Mouse (Mus musculus): Measurements from ENCODE around the gene Nubp2. TPM values are rescaled to one million over a fixed set of nuclear protein-coding genes. Genes with fewer than 3 reads are reported as not detected.

The Nubp2 gene
- polyA plus RNA-seq, 1 experiment from 2014 or later, result 96.1 TPM

DNA sequence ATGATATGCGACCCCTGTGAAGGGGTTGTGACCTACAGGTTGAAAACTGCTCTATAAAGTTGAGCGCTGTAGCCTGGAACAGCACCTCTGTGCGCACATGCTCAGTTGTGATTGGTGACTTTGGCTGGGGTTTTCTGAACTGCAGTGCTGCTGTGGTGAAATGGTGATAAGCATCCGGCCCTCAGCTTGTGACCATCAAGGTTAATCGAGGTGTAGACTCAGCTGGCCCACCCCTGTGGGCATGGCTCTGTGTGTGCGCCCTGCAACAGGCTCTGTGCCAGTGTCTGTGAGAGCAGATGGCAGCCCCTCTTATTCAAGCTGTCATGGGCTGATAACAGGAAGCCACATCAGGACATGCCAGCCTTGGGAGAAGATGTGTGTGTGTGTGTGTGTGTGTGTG lies 27.2 kb downstream of the Nubp2 start:
- no peak overlapping the region for H3K9ac ChIP-seq (ENCODE audit: low read length)
- ATAC-seq, result no peak
- no peak overlapping the region for H3K27ac ChIP-seq (ENCODE audit: low read depth, low read length)
- peaks cover 45% of the 10 kb centered on the region for H3K36me3 ChIP-seq (ENCODE audit: control insufficient read depth, insufficient read depth, low read length)
- DNase-seq (ENCODE audit: low spot score), result peak; percentile 42
- H3K9me3 ChIP-seq (replicated peaks; ENCODE audit: control insufficient read depth, low read length), result no peaks in the 10 kb centered on the region
- no peak overlapping the region for H3K4me2 ChIP-seq (ENCODE audit: low read length)
- WGBS, result 89% methylated on average over 6 of the region's 6 CpGs
- H3K4me1 ChIP-seq (ENCODE audit: control insufficient read depth, insufficient read depth, low read length), result no peaks in the 10 kb centered on the region
- no peak overlapping the region for H3K4me3 ChIP-seq (ENCODE audit: low read depth, low read length)
- H3K27me3 ChIP-seq (replicated peaks; ENCODE audit: control insufficient read depth, insufficient read depth, low read length), result no peaks in the 10 kb centered on the region

DNA sequence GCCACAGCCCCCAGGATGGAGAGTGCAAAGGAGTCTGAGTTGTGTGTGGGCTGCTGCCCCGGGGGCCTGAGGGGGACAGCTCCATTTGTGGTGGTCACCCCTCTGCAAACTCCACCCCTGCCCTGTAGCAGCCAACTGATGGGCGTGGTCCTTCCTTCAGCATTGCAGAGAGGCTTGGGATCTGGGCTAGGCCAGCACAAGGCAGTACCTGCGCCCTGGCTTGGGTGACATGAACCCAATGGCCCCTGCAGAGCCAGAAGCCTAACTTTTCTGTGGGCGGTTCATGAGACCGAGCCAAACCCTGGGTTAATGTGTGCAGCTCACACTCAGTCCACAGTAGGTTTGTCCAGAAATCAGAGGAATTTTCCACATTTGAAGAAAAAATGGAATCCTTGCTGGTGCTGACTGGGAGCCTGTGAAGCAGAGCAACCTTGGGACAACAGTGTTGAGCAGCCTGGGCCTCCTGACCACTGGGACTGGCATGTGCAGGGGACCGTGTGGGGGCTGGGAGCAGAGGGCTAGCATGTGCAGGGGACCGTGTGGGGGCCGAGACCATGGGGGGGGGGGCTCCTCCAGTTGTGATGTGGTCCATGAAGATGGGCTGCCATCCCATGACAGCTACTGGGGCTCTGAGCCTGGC lies 28.2 kb downstream of the Nubp2 start:
- Histone ChIP-seq H3K27ac (ENCODE audit: low read depth, low read length) (no peak overlapping the region), H3K4me2 (ENCODE audit: low read length) (no peak overlapping the region), H3K4me1 (ENCODE audit: control insufficient read depth, insufficient read depth, low read length) (no peaks in the 10 kb centered on the region), H3K36me3 (ENCODE audit: control insufficient read depth, insufficient read depth, low read length) (peaks cover 51% of the 10 kb centered on the region), H3K9me3 (replicated peaks; ENCODE audit: control insufficient read depth, low read length) (no peaks in the 10 kb centered on the region), H3K9ac (ENCODE audit: low read length) (no peak overlapping the region), H3K27me3 (replicated peaks; ENCODE audit: control insufficient read depth, insufficient read depth, low read length) (no peaks in the 10 kb centered on the region), H3K4me3 (ENCODE audit: low read depth, low read length) (no peak overlapping the region)
- no peak for DNase-seq (ENCODE audit: low spot score)
- no peak for ATAC-seq
- WGBS, result 83% methylated on average over 8 of the region's 8 CpGs

DNA sequence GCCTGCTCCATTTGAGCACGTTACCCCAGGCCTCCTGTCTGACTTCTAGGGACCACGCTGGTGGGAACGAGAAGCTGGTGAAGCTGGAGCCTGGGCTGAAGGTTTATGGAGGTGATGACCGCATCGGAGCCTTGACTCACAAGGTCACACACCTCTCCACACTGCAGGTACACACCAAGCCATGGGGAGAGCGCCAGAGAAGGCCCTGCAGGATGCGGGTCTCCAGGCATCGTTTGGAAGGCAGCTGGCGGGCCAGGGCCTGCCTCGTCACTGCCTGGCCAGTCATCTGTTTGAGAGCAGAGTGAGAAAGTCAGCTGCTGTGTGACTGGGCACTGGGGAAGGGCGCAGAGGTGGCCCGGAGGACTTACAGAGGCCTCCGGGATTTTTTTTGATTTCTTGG lies 29.6 kb downstream of the Nubp2 start:
- no peak for ATAC-seq

DNA sequence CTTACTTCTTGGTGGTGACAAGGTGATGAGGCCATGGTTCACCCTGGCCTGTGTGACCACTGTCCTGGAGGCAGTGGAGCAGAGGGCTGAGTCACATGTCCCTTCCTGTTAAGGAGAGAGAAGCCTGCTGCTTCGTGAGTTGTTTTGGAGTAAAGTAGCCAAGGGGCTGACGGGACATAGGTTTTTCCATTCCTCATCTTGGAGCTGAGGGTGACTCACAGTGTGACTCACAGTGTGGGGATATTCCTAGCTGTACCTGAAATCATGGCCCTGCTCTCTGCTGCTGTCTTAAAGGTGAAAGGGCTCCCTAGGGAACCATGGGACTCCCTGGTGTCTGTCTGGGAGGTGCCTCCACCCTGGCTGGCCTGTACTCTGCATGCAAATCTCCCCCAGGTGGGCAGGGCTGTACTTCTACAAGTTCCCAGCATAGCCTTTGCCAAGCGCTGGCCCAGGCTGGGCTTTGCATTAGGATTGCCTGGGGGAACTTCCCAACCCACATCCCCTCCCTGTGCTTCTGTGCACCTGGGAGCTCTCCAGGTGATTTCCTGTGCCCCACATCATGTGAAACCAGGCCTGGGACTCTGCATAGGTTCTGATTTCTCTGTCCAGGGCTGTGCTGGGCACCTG lies 30.2 kb downstream of the Nubp2 start:
- H3K4me3 ChIP-seq (ENCODE audit: low read depth, low read length), result no peak overlapping the region
- H3K4me1 ChIP-seq (ENCODE audit: control insufficient read depth, insufficient read depth, low read length), result peaks cover 3% of the 10 kb centered on the region; the same call in 1 of the 2 replicates
- no peak for ATAC-seq
- DNase-seq (ENCODE audit: low spot score), result no peak
- H3K27me3 ChIP-seq (replicated peaks; ENCODE audit: control insufficient read depth, insufficient read depth, low read length), result no peaks in the 10 kb centered on the region
- H3K4me2 ChIP-seq (ENCODE audit: low read length), result no peak overlapping the region
- no peaks in the 10 kb centered on the region for H3K9me3 ChIP-seq (replicated peaks; ENCODE audit: control insufficient read depth, low read length)
- no peak overlapping the region for H3K9ac ChIP-seq (ENCODE audit: low read length)
- WGBS, result 78% methylated on average over 3 of the region's 3 CpGs
- H3K27ac ChIP-seq (ENCODE audit: low read depth, low read length), result no peak overlapping the region
- peaks cover 38% of the 10 kb centered on the region for H3K36me3 ChIP-seq (ENCODE audit: control insufficient read depth, insufficient read depth, low read length)

More for the DNA sequence above, 29.6 kb downstream of the Nubp2 start:
- Histone ChIP-seq H3K9ac (ENCODE audit: low read length) (no peak overlapping the region), H3K27me3 (replicated peaks; ENCODE audit: control insufficient read depth, insufficient read depth, low read length) (no peaks in the 10 kb centered on the region), H3K4me3 (ENCODE audit: low read depth, low read length) (no peak overlapping the region), H3K9me3 (replicated peaks; ENCODE audit: control insufficient read depth, low read length) (no peaks in the 10 kb centered on the region), H3K4me2 (ENCODE audit: low read length) (no peak overlapping the region), H3K4me1 (ENCODE audit: control insufficient read depth, insufficient read depth, low read length) (no peaks in the 10 kb centered on the region), H3K36me3 (ENCODE audit: control insufficient read depth, insufficient read depth, low read length) (peaks cover 44% of the 10 kb centered on the region), H3K27ac (ENCODE audit: low read depth, low read length) (no peak overlapping the region)
- no peak for DNase-seq (ENCODE audit: low spot score)
- WGBS, result 95% methylated on average over 13 of the region's 13 CpGs

DNA sequence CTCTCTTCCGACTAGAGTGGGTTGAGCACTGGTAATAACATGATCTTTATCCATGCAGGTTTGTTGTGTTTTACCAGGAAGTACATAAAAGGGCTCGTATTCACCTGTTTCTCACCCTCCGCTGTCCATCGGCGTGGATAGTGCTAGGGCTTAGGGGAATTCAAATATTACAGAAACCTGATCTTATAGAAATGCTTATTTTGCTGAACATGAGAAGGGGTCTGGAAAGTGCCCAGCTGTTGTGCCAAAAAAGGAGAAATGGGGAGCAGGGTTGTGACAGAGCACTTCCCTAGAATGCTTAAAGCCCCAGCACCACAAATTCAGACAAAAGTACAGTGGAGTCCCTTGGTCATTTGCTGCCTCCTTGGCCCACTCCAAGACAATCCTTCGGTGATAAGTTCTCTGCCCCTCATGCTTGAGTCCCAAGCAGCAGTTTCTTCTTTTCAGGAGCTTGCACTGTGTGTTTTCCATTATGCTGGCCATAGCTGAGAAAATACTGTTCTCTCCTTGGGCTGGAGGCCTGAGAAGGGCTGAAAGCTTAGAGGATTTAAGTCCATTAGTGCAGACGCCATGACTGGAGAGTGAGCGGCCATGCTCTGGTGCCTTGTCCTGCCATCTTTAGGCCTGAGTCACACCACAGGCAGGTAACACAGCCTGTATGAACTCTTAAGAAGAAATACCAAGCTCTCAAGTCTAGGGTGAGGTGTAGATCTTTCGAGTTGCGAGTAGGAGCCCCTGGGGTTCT lies 34.6 kb downstream of the Nubp2 start:
- no peaks in the 10 kb centered on the region for H3K9me3 ChIP-seq (replicated peaks; ENCODE audit: control insufficient read depth, low read length)
- ATAC-seq, result no peak
- 80% methylated on average over 10 of the region's 10 CpGs for WGBS
- H3K4me2 ChIP-seq (ENCODE audit: low read length), result peak overlapping the region; percentile 94
- no peak overlapping the region; the same call in 1 of the 2 replicates for H3K9ac ChIP-seq (ENCODE audit: low read length)
- H3K27me3 ChIP-seq (replicated peaks; ENCODE audit: control insufficient read depth, insufficient read depth, low read length), result no peaks in the 10 kb centered on the region
- peak overlapping the region; percentile 71; the same call in 1 of the 2 replicates for H3K4me3 ChIP-seq (ENCODE audit: low read depth, low read length)
- H3K27ac ChIP-seq (ENCODE audit: low read depth, low read length), result no peak overlapping the region
- peaks cover 18% of the 10 kb centered on the region for H3K4me1 ChIP-seq (ENCODE audit: control insufficient read depth, insufficient read depth, low read length)
- H3K36me3 ChIP-seq (ENCODE audit: control insufficient read depth, insufficient read depth, low read length), result peaks cover 19% of the 10 kb centered on the region; the same call in 1 of the 2 replicates
- DNase-seq (ENCODE audit: low spot score), result no peak

DNA sequence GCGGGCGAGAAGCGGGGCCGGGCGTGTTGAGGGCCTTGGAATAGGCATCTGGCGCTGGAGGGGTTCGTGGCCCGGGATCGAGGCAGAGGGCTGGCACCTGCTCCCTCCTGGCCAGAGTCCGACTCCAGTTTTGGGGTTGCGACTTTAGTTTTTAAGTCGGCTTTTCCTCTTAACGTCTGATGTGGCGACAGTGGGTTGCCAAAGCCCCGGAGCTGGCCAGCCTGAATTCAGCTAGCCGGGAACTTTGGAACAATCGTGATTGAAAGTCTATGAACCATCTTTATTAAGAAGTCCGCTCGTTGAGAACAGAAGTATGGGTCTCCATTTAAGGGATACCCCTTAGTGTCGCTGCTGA lies 35.4 kb downstream of the Nubp2 start:
- H3K4me2 ChIP-seq (ENCODE audit: low read length), result peak overlapping the region; percentile 94
- H3K27me3 ChIP-seq (replicated peaks; ENCODE audit: control insufficient read depth, insufficient read depth, low read length), result no peaks in the 10 kb centered on the region
- H3K36me3 ChIP-seq (ENCODE audit: control insufficient read depth, insufficient read depth, low read length), result peaks cover 12% of the 10 kb centered on the region; the same call in 1 of the 2 replicates
- peaks cover 18% of the 10 kb centered on the region for H3K4me1 ChIP-seq (ENCODE audit: control insufficient read depth, insufficient read depth, low read length)
- ATAC-seq (no peak), DNase-seq (ENCODE audit: low spot score) (no peak)
- peak overlapping the region; percentile 71 for H3K4me3 ChIP-seq (ENCODE audit: low read depth, low read length)
- H3K27ac ChIP-seq (ENCODE audit: low read depth, low read length), result no peak overlapping the region
- H3K9ac ChIP-seq (ENCODE audit: low read length), result peak overlapping the region; percentile 79
- no peaks in the 10 kb centered on the region for H3K9me3 ChIP-seq (replicated peaks; ENCODE audit: control insufficient read depth, low read length)
- 1% methylated on average over 18 of the region's 20 CpGs for WGBS

DNA sequence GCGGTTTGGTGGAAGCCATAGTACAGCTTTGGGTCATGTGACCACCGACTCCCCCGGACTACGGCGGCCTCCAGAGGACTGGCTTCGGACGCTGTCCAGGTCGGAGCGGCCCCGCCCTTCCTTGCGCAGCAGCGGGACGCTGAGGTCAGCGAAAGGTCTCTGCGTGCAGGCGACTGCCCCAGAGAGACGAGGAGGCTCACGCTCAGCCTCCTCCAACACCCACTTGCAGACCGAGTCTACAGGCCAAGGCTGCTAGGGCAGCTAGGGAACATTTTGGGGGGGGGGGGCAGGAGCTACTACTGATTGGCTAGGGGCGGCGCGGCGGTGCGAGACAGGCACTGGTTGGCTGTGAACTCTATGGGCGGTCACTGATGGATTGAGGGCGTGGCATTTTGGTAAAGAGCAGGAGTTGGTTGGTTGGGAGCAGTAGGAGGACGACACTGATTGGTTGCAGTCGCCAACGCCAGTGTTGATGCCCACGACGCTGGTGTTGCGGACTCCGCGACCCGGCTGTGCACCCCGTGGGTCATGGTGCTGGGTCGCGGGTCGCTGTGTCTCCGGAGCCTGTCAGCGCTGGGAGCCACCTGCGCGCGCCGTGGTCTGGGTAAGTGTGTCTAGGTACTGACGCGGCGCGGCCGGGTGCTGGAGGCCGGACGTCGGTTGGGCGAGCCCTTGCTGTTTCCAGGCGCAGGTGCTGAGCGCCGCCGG lies 35.9 kb downstream of the Nubp2 start, which contains the start of gene Fahd1:
Fahd1 (minus strand) TSS at position 300 of the 708 bp plus-strand sequence.
- Histone ChIP-seq H3K27me3 (replicated peaks; ENCODE audit: control insufficient read depth, insufficient read depth, low read length) (no peaks in the 10 kb centered on the region), H3K4me1 (ENCODE audit: control insufficient read depth, insufficient read depth, low read length) (peaks cover 18% of the 10 kb centered on the region), H3K36me3 (ENCODE audit: control insufficient read depth, insufficient read depth, low read length) (peaks cover 9% of the 10 kb centered on the region; the same call in 1 of the 2 replicates), H3K4me2 (ENCODE audit: low read length) (peak within 1 kb of the TSS; percentile 94), H3K9me3 (replicated peaks; ENCODE audit: control insufficient read depth, low read length) (no peaks in the 10 kb centered on the region), H3K27ac (ENCODE audit: low read depth, low read length) (peak within 1 kb of the TSS; percentile 83), H3K9ac (ENCODE audit: low read length) (peak within 1 kb of the TSS; percentile 80), H3K4me3 (ENCODE audit: low read depth, low read length) (peak within 1 kb of the TSS; percentile 71)
- under 1% methylated on average over 58 of the region's 58 CpGs for WGBS
- DNase-seq (ENCODE audit: low spot score) (peak; percentile 99), ATAC-seq (peak; percentile 100)

DNA sequence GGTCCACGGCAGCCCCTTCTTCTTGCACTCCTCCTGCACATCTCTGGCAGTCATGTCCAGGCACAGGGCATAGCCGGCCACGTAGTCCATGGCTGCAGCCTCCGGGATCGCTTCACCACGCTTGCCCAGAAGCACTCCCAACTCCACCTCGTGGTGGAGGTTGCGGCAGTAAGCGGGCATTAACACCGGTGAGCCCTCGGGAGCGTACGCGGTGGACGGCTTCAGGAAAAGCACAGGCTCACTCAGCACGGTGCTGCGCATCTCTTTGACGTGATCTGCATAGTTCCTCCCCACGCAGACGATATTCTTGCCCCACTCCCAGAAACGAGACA lies 36.5 kb downstream of the Nubp2 start:
- Histone ChIP-seq H3K27me3 (replicated peaks; ENCODE audit: control insufficient read depth, insufficient read depth, low read length) (no peaks in the 10 kb centered on the region), H3K4me1 (ENCODE audit: control insufficient read depth, insufficient read depth, low read length) (peaks cover 18% of the 10 kb centered on the region), H3K36me3 (ENCODE audit: control insufficient read depth, insufficient read depth, low read length) (0 out of 2 replicates have a peak, but pooled peaks cover 6% of the 10 kb centered on the region), H3K9ac (ENCODE audit: low read length) (peak overlapping the region; percentile 80), H3K27ac (ENCODE audit: low read depth, low read length) (peak overlapping the region; percentile 83), H3K4me3 (ENCODE audit: low read depth, low read length) (peak overlapping the region; percentile 71), H3K4me2 (ENCODE audit: low read length) (peak overlapping the region; percentile 94), H3K9me3 (replicated peaks; ENCODE audit: control insufficient read depth, low read length) (no peaks in the 10 kb centered on the region)
- WGBS, result 0% methylated on average over 21 of the region's 21 CpGs
- DNase-seq (ENCODE audit: low spot score) (no peak), ATAC-seq (no peak)

Data from forebrain, embryonic 14.5 days (tissue).